Mouse (Mus musculus) lung, adult 2 months (tissue): ENCODE results near the gene Sbno1.

ENCODE experiments used
- CTCF ChIP-seq: fragments of 200-500 bp; IDR thresholded peaks from 2 replicates; pipeline ENCODE4 v1.5.1; 2011; ENCODE audit warnings: mild to moderate bottlenecking, low read length, control low read depth; ENCODE audit not compliant: insufficient read depth
- POLR2A ChIP-seq: fragments of 200-500 bp; IDR thresholded peaks from 2 replicates; pipeline ENCODE4 v1.6.1; 2011; ENCODE audit warnings: low read depth, mild to moderate bottlenecking, control low read depth, low read length, borderline replicate concordance; ENCODE audit errors: extremely low read depth

DNA sequence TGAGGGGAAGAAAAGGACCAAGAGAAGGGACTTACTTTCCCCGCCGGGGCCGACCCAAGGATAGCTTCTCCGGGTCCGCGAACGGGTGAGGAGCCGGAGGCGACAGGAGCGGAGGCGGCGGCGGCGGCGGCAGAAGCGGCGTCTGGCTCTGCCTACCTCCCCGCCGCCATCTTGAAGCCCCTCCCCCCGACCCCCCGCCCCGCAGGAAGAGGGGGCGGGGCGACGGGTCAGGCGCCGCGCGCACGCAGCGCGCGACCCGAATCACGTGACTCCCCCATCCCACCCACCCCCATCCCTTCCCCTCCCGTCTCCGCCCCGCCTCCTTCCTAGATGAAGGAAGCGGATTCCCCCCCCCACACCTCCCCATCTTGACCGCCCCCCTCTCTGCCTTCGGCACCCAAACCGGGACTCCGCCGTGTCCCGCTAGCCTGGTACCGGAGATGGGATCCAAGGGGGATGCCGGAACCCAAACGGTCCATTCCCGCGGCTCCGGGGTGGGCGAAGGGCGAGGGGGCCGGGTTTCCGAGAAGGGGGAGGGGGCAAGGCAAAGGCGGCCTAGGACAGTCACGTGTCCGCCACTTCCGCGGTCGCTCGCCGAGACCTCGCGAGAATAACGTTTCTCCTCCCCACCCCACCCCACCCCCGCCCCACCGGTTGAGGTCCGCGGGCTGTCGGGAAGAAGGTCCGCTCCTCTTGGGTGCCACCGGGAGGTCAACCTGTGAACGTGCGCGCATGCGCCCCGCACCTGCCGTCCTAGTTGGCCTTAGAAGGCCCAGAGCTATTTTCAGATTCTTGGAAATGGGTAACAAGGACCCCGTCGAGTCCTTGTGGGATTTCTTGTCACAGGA is at the start of gene Sbno1:
- TF ChIP-seq POLR2A (peak; percentile 57; the same call in 1 of the 2 replicates), CTCF (no peak)
